Mouse (Mus musculus) left cerebral cortex, postnatal 25 days (tissue): Measurements from ENCODE around the gene Mkks. TPM values are rescaled to one million over a fixed set of nuclear protein-coding genes. Genes with fewer than 3 reads are reported as not detected.
"Not testable (repeated sequence)": the region's sequence is repeated elsewhere in the genome, so short reads cannot be mapped to it uniquely, and the experiment has no call there.

Experiments
- DNase-seq, 2 experiments: peaks; one replicate each; pipeline ENCODE4 v3.0.0; 2022; ENCODE audit warnings: low spot score in 2 of 2, mixed read lengths in 1 of 2
- intact Hi-C: fragments of 180-260 bp; cut with DNase I; formaldehyde crosslinking; loops from one replicate; pipeline ENCODE4 v1.15.1; 2025
- total RNA-seq, 2 experiments: library from RNA; stranded (reverse); gene quantifications; 2 replicates each; pipeline ENCODE4 v1.2.3; 2021

The Mkks gene
- 10 to 100 TPM; 37.3 to 38.4 TPM for total RNA-seq

DNA sequence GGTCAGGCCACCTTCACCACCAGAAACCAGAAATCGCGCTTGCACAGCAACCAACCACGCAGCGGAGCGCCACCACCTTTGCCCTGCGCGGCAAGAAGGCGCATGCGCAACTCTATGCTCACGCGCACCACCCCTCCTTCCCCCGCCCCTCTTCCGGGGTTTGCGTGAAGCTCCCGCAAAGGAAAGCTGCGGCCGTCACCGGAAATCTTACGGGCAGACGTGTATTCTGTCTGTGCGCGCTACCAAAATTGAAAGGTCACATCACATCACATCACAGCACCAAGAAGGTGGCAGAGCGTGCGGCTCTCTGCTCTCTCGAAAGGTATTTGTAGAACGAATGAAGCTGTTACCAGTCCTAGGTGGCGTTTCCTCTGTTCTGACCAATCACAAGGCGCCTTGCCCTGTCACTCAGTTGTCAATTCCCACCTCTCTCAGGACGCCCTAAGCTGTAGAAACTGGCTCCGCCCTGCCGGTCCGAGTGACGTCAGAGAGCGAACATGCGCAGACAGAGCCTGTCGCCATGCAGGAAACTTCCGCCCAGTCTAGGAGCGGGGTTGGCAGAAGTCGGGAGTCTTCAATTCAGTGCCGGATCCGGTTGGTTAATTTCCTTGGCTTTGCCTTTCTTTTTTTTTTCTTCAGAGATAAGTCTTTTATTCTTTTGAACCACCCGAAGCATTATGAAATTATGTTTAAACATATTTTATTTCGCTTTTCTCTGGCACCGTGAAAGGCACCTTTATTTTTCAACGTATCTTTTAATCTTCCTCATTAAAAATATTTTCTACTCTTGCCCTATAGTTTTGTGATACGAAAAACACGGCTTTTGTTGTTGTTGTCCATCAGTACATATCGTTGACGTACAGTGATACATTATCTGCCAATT lies at the start of gene Mkks, which contains the start of the genes Slx4ip and AL731706.1:
Gene Mkks, minus strand, starts transcription at position 322 of the 883 bp plus-strand sequence.
Gene Slx4ip, plus strand, starts transcription at position 151 of the 883 bp plus-strand sequence.
Gene AL731706.1, minus strand, starts transcription at position 322 of the 883 bp plus-strand sequence.
- intact Hi-C loops = no loop called here
- peak; percentile 99 to 100 for DNase-seq

GRCm38 (mm10) chr2:136938249-136938648 lies 47.1 kb upstream of the Mkks start:
- intact Hi-C loops = no loop called here
- DNase-seq = no peak

GRCm38 (mm10) chr2:136936391-136937288 lies 45.5 kb upstream of the Mkks start:
- intact Hi-C loops = no loop called here
- no peak for DNase-seq

DNA sequence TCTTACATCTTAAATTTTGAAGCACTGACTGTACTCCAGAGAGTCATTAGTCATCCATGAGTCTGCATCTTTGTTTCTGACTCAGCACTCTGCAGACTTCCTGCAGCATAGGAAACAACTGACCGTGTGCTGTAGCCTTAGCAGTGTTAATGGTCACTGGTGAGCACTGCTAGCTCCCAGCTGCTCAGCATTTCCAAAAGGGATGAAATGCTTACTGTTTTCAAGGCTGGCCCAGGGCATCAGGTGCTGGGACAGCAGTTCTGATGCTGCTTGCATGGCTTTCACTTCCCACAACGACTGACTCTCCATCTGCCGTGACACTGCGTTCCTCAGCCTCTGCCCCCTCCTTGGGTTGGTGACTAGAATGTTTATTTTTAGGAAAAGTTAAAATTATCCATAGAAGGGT lies 29.8 kb upstream of the Mkks start:
- intact Hi-C loops = no loop called here
- peak; percentile 42 to 67 for DNase-seq

DNA sequence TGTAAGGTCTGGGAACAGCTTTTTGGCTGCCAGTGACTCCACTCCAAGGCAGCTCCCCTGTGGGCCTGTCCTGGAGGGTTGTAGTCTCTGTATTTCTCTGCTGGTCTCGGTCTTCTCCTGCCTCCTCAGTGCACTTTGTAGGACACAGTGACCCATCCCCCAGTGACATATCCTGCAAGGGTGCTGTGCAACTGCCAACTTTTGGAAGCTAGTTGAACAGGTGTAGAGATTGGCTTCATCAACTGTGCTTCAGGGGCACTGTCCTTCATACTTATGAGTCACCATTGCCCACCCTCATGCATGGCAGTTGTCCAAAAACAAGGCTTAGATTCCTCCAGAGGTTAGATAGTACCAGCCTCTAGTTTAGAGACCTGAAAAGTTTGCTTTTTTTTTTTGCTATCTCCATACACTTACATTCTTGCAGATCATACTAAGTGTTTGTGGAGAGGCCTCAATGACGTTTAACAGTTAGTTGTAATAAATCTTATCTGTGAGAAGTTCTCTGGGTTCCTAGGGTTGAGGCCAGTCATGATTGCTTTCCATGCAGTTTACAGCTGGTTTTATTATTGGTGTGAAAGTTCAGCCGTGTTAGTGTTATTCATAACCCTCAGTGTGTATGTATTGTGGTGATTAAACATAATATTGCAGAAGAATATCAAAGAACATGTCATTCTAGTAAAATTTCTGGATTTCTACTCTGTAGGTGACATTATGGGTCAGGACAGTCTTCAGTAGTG lies 29.2 kb upstream of the Mkks start:
- DNase-seq = no peak
- intact Hi-C loops = no loop called here

DNA sequence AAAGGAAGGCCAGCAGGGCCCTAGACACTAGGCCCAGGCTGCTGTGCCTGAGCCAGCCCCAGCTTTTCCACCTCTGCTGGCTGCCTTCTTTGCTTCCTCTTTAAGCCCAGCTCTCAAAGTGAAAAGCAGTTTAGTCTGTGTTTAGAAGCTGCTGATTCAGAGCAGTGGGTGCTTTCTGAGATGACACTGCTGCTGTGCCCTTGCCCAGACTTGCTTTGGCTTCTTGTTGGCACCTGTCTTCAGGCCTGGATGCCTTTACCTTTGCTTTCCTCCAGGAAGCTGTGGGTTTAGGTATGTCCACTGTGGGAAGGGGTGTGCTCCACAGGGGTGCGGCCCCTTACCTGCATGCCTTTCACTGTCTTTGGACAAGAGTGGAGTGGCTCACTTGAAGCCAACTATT lies 28.2 kb upstream of the Mkks start:
- intact Hi-C loops = loop anchor here (10.0 kb wide), 1 partner anchor 195 kb away; the partner anchor contains the start of gene Jag1
- peak in 1 of 2 experiments; percentile 51 for DNase-seq

GRCm38 (mm10) chr2:136914334-136914902 lies 23.2 kb upstream of the Mkks start:
- peak in 1 of 2 experiments; percentile 40 for DNase-seq
- intact Hi-C loops = loop anchor here (1.0 to 10.0 kb wide), 3 partner anchors 200 to 1028 kb away; partner anchors contain the start of gene Jag1

GRCm38 (mm10) chr2:136913021-136913420 lies 21.8 kb upstream of the Mkks start:
- intact Hi-C loops = loop anchor here (10.0 kb wide), 1 partner anchor 202 kb away; the partner anchor contains the start of gene Jag1
- no peak for DNase-seq

- intact Hi-C loops = loop anchor here (10.0 kb wide), 1 partner anchor 203 kb away; the partner anchor contains the start of gene Jag1
- no peak for DNase-seq
Observed at GRCm38 (mm10) chr2:136911958-136912411, 20.8 kb upstream of the Mkks start.

DNA sequence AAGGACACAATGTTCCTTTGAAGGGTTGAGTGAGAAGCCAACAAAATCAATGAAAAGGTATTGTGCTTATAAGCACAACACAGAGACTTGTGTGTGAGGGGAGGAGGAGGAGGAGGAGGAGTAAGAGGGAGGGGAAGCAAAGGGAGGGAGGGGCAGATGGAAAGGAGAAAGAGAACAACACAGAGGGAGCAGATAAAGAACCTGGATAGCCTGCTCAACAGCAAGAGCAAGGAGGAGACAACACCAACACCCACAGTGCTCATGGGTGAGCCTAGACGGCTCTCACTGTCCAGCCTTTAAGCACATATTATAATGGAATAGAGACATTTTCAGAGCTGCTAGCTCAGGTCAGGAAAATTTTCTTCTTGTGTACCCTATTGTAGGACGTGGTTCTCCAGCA lies 18.1 kb upstream of the Mkks start:
- intact Hi-C loops = no loop called here
- no peak for DNase-seq

- intact Hi-C loops = no loop called here
- DNase-seq = no peak
Observed at GRCm38 (mm10) chr2:136908596-136908995, 17.4 kb upstream of the Mkks start.

- intact Hi-C loops = no loop called here
Observed at GRCm38 (mm10) chr2:136896131-136896530, 4.9 kb upstream of the Mkks start.

GRCm38 (mm10) chr2:136894494-136894893 lies 3.3 kb upstream of the Mkks start:
- intact Hi-C loops = no loop called here
- DNase-seq = no peak

More at GRCm38 (mm10) chr2:136896131-136896530, 4.9 kb upstream of the Mkks start:
- DNase-seq = no peak

DNA sequence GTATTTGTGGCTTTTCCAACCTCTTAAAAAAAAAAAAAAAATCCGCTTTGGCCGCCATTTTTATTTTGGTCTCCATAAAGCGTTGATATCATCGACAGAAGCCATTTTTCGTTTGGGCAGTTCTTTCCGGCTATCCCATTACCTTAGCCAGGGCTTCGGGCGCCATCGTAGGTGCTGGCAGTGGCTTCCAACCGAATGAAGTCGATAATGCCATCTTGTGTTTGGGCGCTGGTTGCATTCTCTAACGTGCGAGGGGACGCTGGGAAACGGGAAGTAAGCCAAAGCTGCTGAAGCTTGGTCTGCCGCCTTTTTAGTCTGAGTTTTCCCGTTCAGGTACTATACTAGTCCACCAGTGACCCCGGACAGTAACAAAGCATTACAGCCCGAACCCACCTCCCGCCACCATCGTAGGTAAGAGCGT lies 772 bp upstream of the Mkks start:
- intact Hi-C loops = no loop called here
- peak; percentile 97 to 99 for DNase-seq

GRCm38 (mm10) chr2:136890716-136891067 lies 497 bp downstream of the Mkks start:
- DNase-seq, intact Hi-C loops: not testable (repeated sequence)

- intact Hi-C loops = loop anchor here (5.0 to 10.0 kb wide), 4 partner anchors 102 to 922 kb away; no protein-coding TSS in a partner anchor
- DNase-seq = peak; percentile 45 to 66
Observed at GRCm38 (mm10) chr2:136886846-136887245, 4.3 kb downstream of the Mkks start.

- no peak for DNase-seq
- intact Hi-C loops = loop anchor here (5.0 to 10.0 kb wide), 4 partner anchors 101 to 921 kb away; no protein-coding TSS in a partner anchor
Observed at GRCm38 (mm10) chr2:136885579-136885978, 5.6 kb downstream of the Mkks start, which contains the start of gene AL731706.2. Gene AL731706.2, minus strand, starts transcription at chr2:136885679.
